ENCODE assay signal across 8 mouse cellular contexts in genomic region chr3:52179686-52180085, GRCm38 (mm10).
DNase-seq lines count a peak whose midpoint lies in the region; ATAC-seq and TF ChIP-seq lines count a peak whose summit lies in the region.

No protein-coding gene starts in this region.

- H3K4me2 ChIP-seq in heart, embryonic 13.5 days, result peak overlapping the region; percentile 59
- H3K4me2 ChIP-seq in kidney, embryonic 15.5 days, result peak overlapping the region; percentile 45

- peak overlapping the region; percentile 76 for H3K9ac ChIP-seq in heart, embryonic 13.5 days
- 0 out of 2 replicates have a peak overlapping the region, but pooled peaks have one; percentile 27 for H3K9ac ChIP-seq in kidney, embryonic 15.5 days

- peaks cover 46% of the 10 kb centered on the region for H3K4me1 ChIP-seq in forebrain, embryonic 10.5 days
- peaks cover 54% of the 10 kb centered on the region for H3K4me1 ChIP-seq in heart, embryonic 13.5 days
- peaks cover 46% of the 10 kb centered on the region for H3K4me1 ChIP-seq in kidney, embryonic 15.5 days
- H3K4me1 ChIP-seq in thymus, adult 2 months (replicated peaks; ENCODE audit: control insufficient read depth, insufficient read depth, low read length), result peaks cover 11% of the 10 kb centered on the region

- H3K36me3 ChIP-seq in forebrain, embryonic 10.5 days (replicated peaks), result no peaks in the 10 kb centered on the region
- H3K36me3 ChIP-seq in heart, embryonic 13.5 days, result no peaks in the 10 kb centered on the region
- H3K36me3 ChIP-seq in kidney, embryonic 15.5 days, result no peaks in the 10 kb centered on the region
- no peaks in the 10 kb centered on the region for H3K36me3 ChIP-seq in thymus, adult 2 months (ENCODE audit: control insufficient read depth, insufficient read depth, low read length)

- no peak for ATAC-seq in heart, embryonic 13.5 days (ENCODE audit: extremely low read depth, insufficient number of reproducible peaks, low FRiP score, low TSS enrichment)
- peak; percentile 76 for ATAC-seq in kidney, embryonic 15.5 days (replicated peaks; ENCODE audit: low FRiP score)
- peak; percentile 76; the same call in 1 of the 2 replicates for ATAC-seq in monocyte, adult 5-6 weeks (replicated peaks; ENCODE audit: insufficient number of reproducible peaks, low FRiP score, low TSS enrichment, poor library complexity, severe bottlenecking)

- no peaks in the 10 kb centered on the region for H3K9me3 ChIP-seq in forebrain, embryonic 10.5 days
- H3K9me3 ChIP-seq in heart, embryonic 13.5 days, result no peaks in the 10 kb centered on the region
- no peaks in the 10 kb centered on the region for H3K9me3 ChIP-seq in kidney, embryonic 15.5 days (replicated peaks)

- TF ChIP-seq POLR2A in thymus, adult 2 months (IDR thresholded peaks at IDR 0.05; ENCODE audit: control insufficient read depth, extremely low read depth, insufficient read depth, low read length, poor library complexity), result no peak

- H3K27me3 ChIP-seq in forebrain, embryonic 10.5 days (ENCODE audit: poor library complexity, severe bottlenecking), result no peaks in the 10 kb centered on the region
- H3K27me3 ChIP-seq in heart, embryonic 13.5 days (replicated peaks), result no peaks in the 10 kb centered on the region
- no peaks in the 10 kb centered on the region for H3K27me3 ChIP-seq in kidney, embryonic 15.5 days
- no peaks in the 10 kb centered on the region for H3K27me3 ChIP-seq in thymus, adult 2 months (ENCODE audit: control insufficient read depth, insufficient read depth, low read length)

- DNase-seq in urinary bladder, postnatal 14 days (ENCODE audit: low spot score), result peak; percentile 46
- DNase-seq in urinary bladder, adult 2 months (ENCODE audit: low spot score), result no peak
- peak; percentile 80 for DNase-seq in forebrain, embryonic 10.5 days (ENCODE audit: extremely low spot score, low spot score)
- DNase-seq in liver, result peak; percentile 23
- peak; percentile 40 for DNase-seq in thymus, adult 2 months

- H3K27ac ChIP-seq in forebrain, embryonic 10.5 days, result peak overlapping the region; percentile 92
- H3K27ac ChIP-seq in heart, embryonic 13.5 days (replicated peaks), result peak overlapping the region; percentile 96
- H3K27ac ChIP-seq in kidney, embryonic 15.5 days, result peak overlapping the region; percentile 92
- H3K27ac ChIP-seq in thymus, adult 2 months (ENCODE audit: control insufficient read depth, insufficient read depth, low read length), result no peak overlapping the region

- WGBS in forebrain, embryonic 10.5 days, result 7% methylated on average over 12 of the region's 12 CpGs
- 6% methylated on average over 12 of the region's 12 CpGs for WGBS in heart, embryonic 13.5 days
- WGBS in kidney, embryonic 15.5 days, result 4% methylated on average over 12 of the region's 12 CpGs
- 3% methylated on average over 12 of the region's 12 CpGs for WGBS in thymus, adult 2 months

- peak overlapping the region; percentile 32 for H3K4me3 ChIP-seq in forebrain, embryonic 10.5 days
- H3K4me3 ChIP-seq in heart, embryonic 13.5 days, result peak overlapping the region; percentile 23
- no peak overlapping the region for H3K4me3 ChIP-seq in kidney, embryonic 15.5 days (replicated peaks)
- peak overlapping the region; percentile 28 for H3K4me3 ChIP-seq in thymus, adult 2 months (ENCODE audit: control insufficient read depth, insufficient read depth, low read length)

- TF ChIP-seq CTCF in thymus, adult 2 months (IDR thresholded peaks at IDR 0.05; ENCODE audit: borderline replicate concordance, control insufficient read depth, extremely low read depth, insufficient read depth, low read length, poor library complexity), result no peak
